In genomic region chr19:4299574-4300270, GRCm38 (mm10) we compare ENCODE assay signal across 8 mouse cellular contexts. TPM values are rescaled to one million over a fixed set of nuclear protein-coding genes. Genes with fewer than 3 reads are reported as not detected.
DNase-seq lines count a peak whose midpoint lies in the region; ATAC-seq lines count a peak whose summit lies in the region.

No protein-coding gene starts in this region.

- no peak overlapping the region for H3K4me2 ChIP-seq in heart, embryonic 15.5 days
- no peak overlapping the region for H3K4me2 ChIP-seq in intestine, embryonic 15.5 days (replicated peaks)
- H3K4me2 ChIP-seq in forebrain, embryonic 16.5 days (ENCODE audit: low read length) = no peak overlapping the region

- H3K36me3 ChIP-seq in heart, embryonic 15.5 days = no peaks in the 10 kb centered on the region
- H3K36me3 ChIP-seq in intestine, embryonic 15.5 days = peaks cover 4% of the 10 kb centered on the region; the same call in 1 of the 2 replicates
- H3K36me3 ChIP-seq in forebrain, embryonic 16.5 days (ENCODE audit: control insufficient read depth, insufficient read depth) = no peaks in the 10 kb centered on the region

- H3K27ac ChIP-seq in heart, embryonic 15.5 days = peak overlapping the region; percentile 74
- peak overlapping the region; percentile 87 for H3K27ac ChIP-seq in intestine, embryonic 15.5 days
- H3K27ac ChIP-seq in forebrain, embryonic 16.5 days (ENCODE audit: low read length) = no peak overlapping the region

- H3K9me3 ChIP-seq in heart, embryonic 15.5 days (replicated peaks) = no peaks in the 10 kb centered on the region
- no peaks in the 10 kb centered on the region for H3K9me3 ChIP-seq in intestine, embryonic 15.5 days
- no peaks in the 10 kb centered on the region for H3K9me3 ChIP-seq in forebrain, embryonic 16.5 days (ENCODE audit: control insufficient read depth, low read length)

- H3K27me3 ChIP-seq in heart, embryonic 15.5 days = no peaks in the 10 kb centered on the region
- H3K27me3 ChIP-seq in intestine, embryonic 15.5 days (replicated peaks) = no peaks in the 10 kb centered on the region
- no peaks in the 10 kb centered on the region for H3K27me3 ChIP-seq in forebrain, embryonic 16.5 days (replicated peaks; ENCODE audit: control insufficient read depth, insufficient read depth, low read length)

- DNase-seq in heart, postnatal 10 days = no peak
- peak; percentile 69 for DNase-seq in CD4-positive, CD25-positive, alpha-beta regulatory T cell, adult 2 months (ENCODE audit: low read depth, low spot score)
- DNase-seq in embryo, embryonic 10 days (ENCODE audit: low spot score) = no peak
- no peak for DNase-seq in cerebellum, postnatal 14 days

- no peak overlapping the region for H3K9ac ChIP-seq in heart, embryonic 15.5 days
- H3K9ac ChIP-seq in intestine, embryonic 15.5 days = no peak overlapping the region
- H3K9ac ChIP-seq in forebrain, embryonic 16.5 days (replicated peaks; ENCODE audit: low read depth, low read length) = no peak overlapping the region

- H3K4me1 ChIP-seq in heart, embryonic 15.5 days (replicated peaks) = peaks cover 58% of the 10 kb centered on the region
- peaks cover 74% of the 10 kb centered on the region for H3K4me1 ChIP-seq in intestine, embryonic 15.5 days (replicated peaks)
- peaks cover 48% of the 10 kb centered on the region for H3K4me1 ChIP-seq in forebrain, embryonic 16.5 days (replicated peaks; ENCODE audit: control insufficient read depth, insufficient read depth, low read length)

- ATAC-seq in heart, embryonic 15.5 days (replicated peaks; ENCODE audit: insufficient number of reproducible peaks, insufficient read depth, low FRiP score, low read depth) = no peak
- ATAC-seq in intestine, embryonic 15.5 days = no peak
- peak; percentile 2; the same call in 1 of the 2 replicates for ATAC-seq in megakaryocyte progenitor cell, adult 5-6 weeks (replicated peaks; ENCODE audit: poor library complexity)
- no peak for ATAC-seq in forebrain, embryonic 16.5 days

- intact Hi-C loops in heart, postnatal 10 days (cut with DNase I) = no loop called here

- WGBS in heart, embryonic 15.5 days = 67% methylated on average over 6 of the region's 6 CpGs
- 72% methylated on average over 6 of the region's 6 CpGs for WGBS in intestine, embryonic 15.5 days
- WGBS in forebrain, embryonic 16.5 days = 81% methylated on average over 6 of the region's 6 CpGs

- H3K4me3 ChIP-seq in heart, embryonic 15.5 days = no peak overlapping the region
- H3K4me3 ChIP-seq in intestine, embryonic 15.5 days (replicated peaks) = no peak overlapping the region
- no peak overlapping the region for H3K4me3 ChIP-seq in forebrain, embryonic 16.5 days (replicated peaks; ENCODE audit: low read length)

RNA-seq across cellular contexts. Expression of gene Grk2, which starts 6.3 kb away (rescaled TPM):
- polyA plus RNA-seq in heart, embryonic 15.5 days (2015; fragmentation: Nextera tagmentation; extraction: Ambion mirVana) = 9.8 and 18.2 TPM in 2 replicates
- 10 to 100 TPM; 51.4 to 57.2 TPM for total RNA-seq in heart, postnatal 10 days (2021)
- polyA plus RNA-seq in intestine, embryonic 15.5 days (2015; fragmentation: Nextera tagmentation; extraction: Ambion mirVana) = 18.2 and 18.3 TPM in 2 replicates
- 149 and 172 TPM in 2 replicates for total RNA-seq in megakaryocyte progenitor cell, adult 5-6 weeks (2015)
- total RNA-seq in megakaryocyte progenitor cell, adult 5-6 weeks (2017) = 207 and 336 TPM in 2 replicates
- 20.6 and 28.1 TPM in 2 replicates for polyA plus RNA-seq in forebrain, embryonic 16.5 days (2015; fragmentation: Nextera tagmentation; extraction: Ambion mirVana)

RNA-seq across cellular contexts. Expression of gene Ankrd13d, which starts 16.8 kb away (rescaled TPM):
- polyA plus RNA-seq in heart, embryonic 15.5 days (2015; fragmentation: Nextera tagmentation; extraction: Ambion mirVana) = 1.1 and 2.7 TPM in 2 replicates
- total RNA-seq in heart, postnatal 10 days (2021) = 1 to 10 TPM in 1 of 2 experiments, under 1 TPM in 1; 0.98 to 1.5 TPM
- polyA plus RNA-seq in intestine, embryonic 15.5 days (2015; fragmentation: Nextera tagmentation; extraction: Ambion mirVana) = 5.3 and 5.7 TPM in 2 replicates
- 1.7 and 3.8 TPM in 2 replicates for total RNA-seq in megakaryocyte progenitor cell, adult 5-6 weeks (2015)
- total RNA-seq in megakaryocyte progenitor cell, adult 5-6 weeks (2017) = 1.9 and 5.7 TPM in 2 replicates
- 24.0 and 38.6 TPM in 2 replicates for polyA plus RNA-seq in forebrain, embryonic 16.5 days (2015; fragmentation: Nextera tagmentation; extraction: Ambion mirVana)

RNA-seq across cellular contexts. Expression of gene Ssh3, which starts 30.7 kb away (rescaled TPM):
- 6.0 and 10.7 TPM in 2 replicates for polyA plus RNA-seq in heart, embryonic 15.5 days (2015; fragmentation: Nextera tagmentation; extraction: Ambion mirVana)
- 10 to 100 TPM in 1 of 2 experiments, 1 to 10 TPM in 1; 10.0 to 12.0 TPM for total RNA-seq in heart, postnatal 10 days (2021)
- 22.2 and 24.8 TPM in 2 replicates for polyA plus RNA-seq in intestine, embryonic 15.5 days (2015; fragmentation: Nextera tagmentation; extraction: Ambion mirVana)
- 6.2 and 7.5 TPM in 2 replicates for total RNA-seq in megakaryocyte progenitor cell, adult 5-6 weeks (2015)
- total RNA-seq in megakaryocyte progenitor cell, adult 5-6 weeks (2017) = 8.1 and 9.7 TPM in 2 replicates
- 7.2 and 11.8 TPM in 2 replicates for polyA plus RNA-seq in forebrain, embryonic 16.5 days (2015; fragmentation: Nextera tagmentation; extraction: Ambion mirVana)
